Mouse (Mus musculus): ENCODE data around the gene Gimap5. TPM values are rescaled to one million over a fixed set of nuclear protein-coding genes. Genes with fewer than 3 reads are reported as not detected.

Gene Gimap5
- total and polyA plus RNA-seq, 3 experiments = not detected

DNA sequence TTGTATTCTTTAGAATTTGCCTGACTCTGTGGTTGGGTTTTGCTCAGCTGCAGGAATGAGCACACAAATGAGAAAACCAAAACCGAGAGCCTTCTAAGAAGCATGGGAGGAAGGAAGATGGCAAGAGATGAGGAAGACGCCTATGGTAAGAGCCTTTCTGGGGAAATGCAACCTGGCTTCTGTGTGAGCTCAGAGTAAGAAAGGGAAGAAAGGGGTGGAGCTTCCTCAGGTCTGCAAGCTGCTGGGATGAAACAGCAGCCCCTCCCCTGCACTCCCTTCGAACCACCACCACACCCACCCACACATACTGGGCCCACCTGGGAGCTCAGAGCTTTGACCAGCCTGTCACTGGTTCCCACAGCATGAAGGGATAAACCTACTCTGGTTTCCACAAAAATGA is 4.7 kb upstream of the Gimap5 start:
- no peaks in the 10 kb centered on the region for H3K79me2 ChIP-seq (ENCODE audit: control insufficient read depth, insufficient read depth, low read length, poor library complexity)
- H3K36me3 ChIP-seq (ENCODE audit: control insufficient read depth in 1 of 2, insufficient read depth in 2 of 2, low read length in 2 of 2) = no peaks in the 10 kb centered on the region
- H3K4me3 ChIP-seq (ENCODE audit: control insufficient read depth in 1 of 2, insufficient read depth in 1 of 2, low read depth in 2 of 2, low read length in 2 of 2) = no peak overlapping the region
- no peak overlapping the region for H3K27ac ChIP-seq (ENCODE audit: control insufficient read depth, low read depth, low read length)
- no peak overlapping the region for H3K9ac ChIP-seq (ENCODE audit: control insufficient read depth, low read depth, low read length, poor library complexity, severe bottlenecking)
- no peak for DNase-seq (ENCODE audit: low read depth, low spot score)
- no peaks in the 10 kb centered on the region for H3K27me3 ChIP-seq (ENCODE audit: control insufficient read depth in 1 of 2, insufficient read depth in 2 of 2, low read length in 2 of 2)
- no peaks in the 10 kb centered on the region for H3K9me3 ChIP-seq (replicated peaks; ENCODE audit: insufficient read depth, low read length)
- H3K4me1 ChIP-seq (ENCODE audit: control insufficient read depth in 1 of 2, insufficient read depth in 2 of 2, low read length in 2 of 2) = no peaks in the 10 kb centered on the region
- TF ChIP-seq ZMIZ1 (IDR thresholded peaks at IDR 0.05; ENCODE audit: low read depth, low read length) (no peak), MAFK (IDR thresholded peaks at IDR 0.05; ENCODE audit: borderline replicate concordance, low read depth, low read length) (no peak), TBP (IDR thresholded peaks at IDR 0.05; ENCODE audit: low read depth, low read length) (no peak), MEF2A (IDR thresholded peaks at IDR 0.05; ENCODE audit: extremely low read depth, insufficient replicate concordance, low read depth, low read length, poor library complexity, severe bottlenecking) (no peak), HCFC1 (IDR thresholded peaks at IDR 0.05; ENCODE audit: low read depth, low read length) (no peak), ETS1 (IDR thresholded peaks at IDR 0.05; ENCODE audit: low read depth, low read length) (no peak), E2F4 (IDR thresholded peaks at IDR 0.05; ENCODE audit: borderline replicate concordance, low read depth, low read length) (no peak), CTCF (IDR thresholded peaks at IDR 0.05 in 2 of 3, conservative IDR thresholded peaks at IDR 0.05 in 1 of 3; ENCODE audit: control insufficient read depth in 1 of 3, insufficient read depth in 1 of 3, low read depth in 2 of 3, low read length in 3 of 3, poor library complexity in 1 of 3, severe bottlenecking in 1 of 3) (no peak), TAL1 (IDR thresholded peaks at IDR 0.05; ENCODE audit: low read length) (no peak)

DNA sequence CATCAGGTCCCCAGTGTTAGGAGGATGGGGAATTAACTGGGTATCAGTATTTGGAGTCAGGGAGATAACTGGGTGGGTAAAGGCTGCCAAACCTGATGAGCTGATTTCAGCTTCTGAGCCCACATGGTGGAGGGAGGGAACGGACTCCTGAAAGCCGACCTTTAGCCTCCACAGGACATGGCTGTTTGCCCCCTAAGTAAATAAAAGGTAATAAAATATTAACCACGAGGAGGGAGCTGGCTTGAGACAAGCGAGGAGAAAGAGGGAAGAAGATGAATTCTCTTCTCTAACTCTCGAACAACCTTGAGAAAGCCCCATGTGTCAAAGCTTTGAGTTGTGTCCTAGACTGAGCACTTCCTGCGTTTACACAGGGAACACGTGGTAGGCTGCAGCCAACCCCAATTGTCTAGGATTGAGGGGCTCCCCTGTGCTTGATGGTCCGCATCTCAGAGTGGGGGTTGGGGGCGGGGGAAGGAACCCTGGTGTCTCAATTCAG is 4.2 kb upstream of the Gimap5 start:
- Histone ChIP-seq H3K4me1 (ENCODE audit: control insufficient read depth in 1 of 2, insufficient read depth in 2 of 2, low read length in 2 of 2) (no peaks in the 10 kb centered on the region), H3K9ac (ENCODE audit: control insufficient read depth, low read depth, low read length, poor library complexity, severe bottlenecking) (no peak overlapping the region), H3K27me3 (ENCODE audit: control insufficient read depth in 1 of 2, insufficient read depth in 2 of 2, low read length in 2 of 2) (no peaks in the 10 kb centered on the region), H3K36me3 (ENCODE audit: control insufficient read depth in 1 of 2, insufficient read depth in 2 of 2, low read length in 2 of 2) (no peaks in the 10 kb centered on the region), H3K27ac (ENCODE audit: control insufficient read depth, low read depth, low read length) (no peak overlapping the region), H3K4me3 (ENCODE audit: control insufficient read depth in 1 of 2, insufficient read depth in 1 of 2, low read depth in 2 of 2, low read length in 2 of 2) (no peak overlapping the region), H3K79me2 (ENCODE audit: control insufficient read depth, insufficient read depth, low read length, poor library complexity) (no peaks in the 10 kb centered on the region), H3K9me3 (replicated peaks; ENCODE audit: insufficient read depth, low read length) (no peaks in the 10 kb centered on the region)
- no peak for TF ChIP-seq GATA1 (IDR thresholded peaks at IDR 0.05; ENCODE audit: low read depth, low read length)
- TF ChIP-seq UBTF (IDR thresholded peaks at IDR 0.05; ENCODE audit: borderline replicate concordance, insufficient read depth, low read depth, low read length) = no peak
- no peak for TF ChIP-seq TBP (IDR thresholded peaks at IDR 0.05; ENCODE audit: low read depth, low read length)
- TF ChIP-seq NELFE (IDR thresholded peaks at IDR 0.05; ENCODE audit: low read depth, low read length) = no peak
- no peak for TF ChIP-seq NRF1 (IDR thresholded peaks at IDR 0.05; ENCODE audit: insufficient read depth, low read depth, low read length, poor library complexity, severe bottlenecking)
- TF ChIP-seq JUND (IDR thresholded peaks at IDR 0.05; ENCODE audit: low read depth, low read length) = no peak
- DNase-seq (ENCODE audit: low read depth, low spot score) = no peak

Measured in MEL (cell line).